Mouse (Mus musculus): Measurements from ENCODE around the gene Dennd4a.

The Dennd4a gene

DNA sequence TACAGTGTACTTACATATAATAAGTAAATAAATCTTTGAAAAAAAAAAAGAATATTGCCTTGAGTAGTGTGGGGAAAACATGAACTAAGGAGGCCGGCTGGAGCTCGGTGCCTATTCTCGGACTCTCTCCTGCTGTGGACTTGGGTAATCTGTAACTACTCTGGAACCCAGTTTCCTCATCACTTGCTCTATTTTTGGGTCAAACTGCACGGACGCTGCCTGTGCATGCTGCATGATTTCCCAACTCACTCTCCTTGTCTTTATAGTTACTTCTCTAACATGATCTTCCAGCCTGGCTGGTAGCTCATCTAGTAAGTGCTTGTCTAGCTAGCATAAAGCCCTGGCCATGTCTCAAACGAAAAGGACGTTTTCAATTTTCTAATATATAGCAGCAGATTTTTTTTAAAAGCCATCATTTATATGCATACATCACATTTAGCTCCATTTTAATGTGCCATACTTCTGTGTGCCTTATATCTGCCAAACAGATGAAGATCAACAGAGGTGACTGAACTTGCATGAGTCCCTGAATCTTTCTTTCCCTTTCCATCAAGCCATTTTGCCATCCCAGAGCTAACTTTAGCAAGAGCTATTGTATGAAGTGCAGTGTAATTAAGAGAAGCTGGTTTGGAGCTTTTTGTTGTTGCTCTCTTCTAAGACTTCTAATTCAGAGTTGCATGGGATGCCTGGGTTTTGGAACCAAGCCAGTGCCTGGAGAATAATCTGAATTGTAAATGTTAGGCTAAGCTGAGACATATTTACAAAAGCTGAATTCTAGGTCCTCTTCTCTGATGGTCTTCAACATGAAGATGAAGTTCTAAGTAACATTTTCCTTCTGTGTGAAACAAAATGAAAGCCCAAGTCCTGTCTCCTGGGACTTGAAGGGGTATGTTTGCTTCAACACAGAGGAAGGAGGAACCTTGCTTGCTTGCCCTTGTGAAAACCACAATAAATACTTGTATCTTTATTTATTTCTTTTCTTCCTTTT, 20.2 kb upstream of the Dennd4a start:
- in situ Hi-C loops (cut with MboI, MseI), result no loop called here

DNA sequence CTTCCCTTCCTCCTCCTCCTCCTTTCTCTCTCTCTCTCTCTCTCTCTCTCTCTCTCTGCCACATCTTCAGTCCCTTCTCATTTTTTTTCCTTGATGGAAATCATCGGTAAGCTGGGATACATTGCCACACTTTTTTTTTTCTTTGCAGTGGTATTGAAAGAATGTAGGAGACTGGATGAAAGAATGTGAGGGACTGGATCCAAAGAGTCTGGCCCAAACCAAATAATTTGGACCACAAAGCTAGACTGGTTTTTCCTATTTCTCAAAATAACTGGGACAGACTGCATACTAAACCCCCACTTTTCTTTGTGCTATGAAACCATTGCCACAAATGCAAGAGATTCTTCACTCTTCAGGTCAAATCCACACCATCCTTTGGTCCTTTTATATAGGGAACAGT, 19.5 kb upstream of the Dennd4a start:
- in situ Hi-C loops (cut with MboI, MseI), result no loop called here

DNA sequence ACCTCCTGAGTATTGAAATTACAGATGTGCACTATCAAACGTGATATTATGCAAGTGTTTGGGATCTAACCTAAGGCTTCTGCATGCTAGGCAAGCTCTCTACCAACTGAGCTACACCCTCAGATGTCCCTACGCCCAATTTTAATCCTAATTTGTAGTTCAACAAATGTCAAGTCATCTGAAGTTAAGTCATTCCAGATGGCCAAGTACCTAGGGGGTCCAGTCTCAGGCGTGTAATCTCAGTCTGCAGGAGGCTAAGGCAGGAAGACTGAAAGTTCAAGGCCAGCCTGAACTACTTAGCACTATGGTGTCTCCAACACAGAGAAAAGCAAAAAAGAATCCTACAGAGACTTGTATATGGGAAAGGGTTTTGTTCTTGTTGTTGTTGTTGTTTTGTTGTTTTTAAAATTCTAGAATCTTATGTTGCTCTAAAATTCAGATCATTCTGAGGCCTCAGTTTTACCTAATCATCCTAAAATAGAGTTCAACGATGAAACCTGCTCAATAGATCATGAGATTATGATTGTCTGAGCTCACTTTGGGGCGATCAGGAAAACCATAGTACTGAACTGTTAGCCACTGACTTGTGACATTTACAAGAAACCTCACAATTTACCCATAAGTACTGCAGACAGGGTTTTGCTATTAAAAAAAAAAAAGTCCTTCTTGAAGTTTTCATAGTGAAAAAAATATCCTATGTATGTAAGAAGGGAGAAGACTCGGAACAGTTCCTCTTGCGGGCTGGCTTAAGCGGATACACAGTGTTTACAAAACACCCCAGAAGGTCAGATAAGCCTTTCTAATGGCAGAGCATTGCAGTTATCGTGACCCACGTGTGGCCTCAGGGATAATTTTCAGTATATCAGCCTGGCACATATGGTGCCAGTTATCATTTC, 18.5 kb upstream of the Dennd4a start:
- in situ Hi-C loops (cut with MboI, MseI), result no loop called here

DNA sequence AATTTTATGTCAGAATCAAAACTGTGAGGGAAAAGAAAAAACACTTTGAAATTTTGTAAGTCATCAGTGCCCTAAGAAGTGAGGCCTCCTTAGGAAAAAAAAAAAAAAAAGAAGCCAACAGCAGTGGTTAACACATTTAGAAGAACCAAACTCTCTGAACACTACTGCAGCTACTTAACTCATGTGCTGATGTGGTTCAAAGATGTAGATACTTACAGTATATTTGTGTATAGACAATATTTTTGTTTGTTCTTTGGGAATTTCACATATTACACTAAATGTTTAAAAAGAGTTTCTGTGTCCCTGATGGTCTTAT, 17.9 kb upstream of the Dennd4a start:
- in situ Hi-C loops (cut with MboI, MseI), result no loop called here

DNA sequence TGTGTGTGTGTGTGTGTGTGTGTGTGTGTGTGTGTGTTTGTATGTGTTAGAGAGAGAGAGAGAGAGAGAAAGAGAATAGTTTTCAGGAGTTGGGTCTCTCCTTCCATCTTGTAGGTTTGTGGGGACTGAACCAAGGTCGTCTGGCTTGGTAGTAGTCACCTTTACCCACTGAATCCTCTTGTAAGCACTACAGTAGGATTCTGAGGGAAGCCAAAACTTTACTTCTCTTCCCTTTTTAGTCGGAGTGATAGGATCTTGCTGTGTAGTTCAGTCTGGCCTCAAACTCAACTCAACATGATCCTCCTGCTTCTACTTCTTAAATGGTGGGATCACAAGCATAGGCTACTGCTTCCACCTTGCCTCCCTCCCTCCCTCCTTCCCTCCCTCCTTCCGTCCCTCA, 17.3 kb upstream of the Dennd4a start:
- in situ Hi-C loops (cut with MboI, MseI), result no loop called here

DNA sequence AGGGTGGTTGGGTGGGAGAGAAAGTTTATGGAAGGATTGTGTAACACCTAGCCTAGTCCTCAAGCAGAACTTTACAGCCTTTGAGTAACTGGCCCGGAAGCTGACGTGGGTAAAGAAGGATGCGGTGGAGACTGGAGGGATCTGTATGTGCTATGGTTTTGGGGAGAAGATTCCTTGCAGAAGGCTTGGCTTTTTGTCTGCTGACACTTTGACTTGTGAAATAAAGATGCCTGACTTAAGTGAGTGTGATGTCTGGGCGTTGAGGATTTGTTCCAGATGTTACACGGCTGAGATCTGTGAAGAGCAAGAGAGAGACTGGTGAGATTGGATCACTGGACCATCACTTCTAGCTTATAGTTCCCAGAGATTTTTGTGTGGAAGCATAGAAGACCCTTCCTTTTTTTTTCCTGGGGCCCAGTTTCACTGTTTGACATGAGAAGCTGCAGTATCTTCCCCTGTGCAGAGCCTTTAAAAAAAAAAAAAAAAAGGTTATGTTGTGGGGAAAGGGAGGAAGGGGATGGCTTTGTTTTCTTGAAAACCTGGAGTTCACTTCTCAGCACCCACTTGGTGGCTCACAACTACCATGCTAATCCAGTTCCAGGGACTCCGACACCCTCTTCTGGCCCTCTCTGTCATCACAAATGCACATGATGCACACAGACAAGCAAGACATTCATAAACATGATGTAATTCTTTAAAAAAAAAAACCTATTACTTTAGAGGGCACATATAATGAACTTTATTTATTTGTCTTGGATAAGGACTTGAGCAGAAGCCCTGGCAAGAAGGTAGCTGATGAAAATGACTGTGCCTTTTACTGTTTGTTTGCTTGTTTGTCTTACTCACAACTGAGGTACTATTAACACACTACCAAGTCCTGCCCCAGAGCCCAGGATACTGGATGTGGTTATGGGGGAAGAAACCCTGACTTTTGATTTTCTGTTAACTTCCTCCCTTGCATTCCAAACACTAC, 16.4 kb upstream of the Dennd4a start:
- in situ Hi-C loops (cut with MboI, MseI), result no loop called here

DNA sequence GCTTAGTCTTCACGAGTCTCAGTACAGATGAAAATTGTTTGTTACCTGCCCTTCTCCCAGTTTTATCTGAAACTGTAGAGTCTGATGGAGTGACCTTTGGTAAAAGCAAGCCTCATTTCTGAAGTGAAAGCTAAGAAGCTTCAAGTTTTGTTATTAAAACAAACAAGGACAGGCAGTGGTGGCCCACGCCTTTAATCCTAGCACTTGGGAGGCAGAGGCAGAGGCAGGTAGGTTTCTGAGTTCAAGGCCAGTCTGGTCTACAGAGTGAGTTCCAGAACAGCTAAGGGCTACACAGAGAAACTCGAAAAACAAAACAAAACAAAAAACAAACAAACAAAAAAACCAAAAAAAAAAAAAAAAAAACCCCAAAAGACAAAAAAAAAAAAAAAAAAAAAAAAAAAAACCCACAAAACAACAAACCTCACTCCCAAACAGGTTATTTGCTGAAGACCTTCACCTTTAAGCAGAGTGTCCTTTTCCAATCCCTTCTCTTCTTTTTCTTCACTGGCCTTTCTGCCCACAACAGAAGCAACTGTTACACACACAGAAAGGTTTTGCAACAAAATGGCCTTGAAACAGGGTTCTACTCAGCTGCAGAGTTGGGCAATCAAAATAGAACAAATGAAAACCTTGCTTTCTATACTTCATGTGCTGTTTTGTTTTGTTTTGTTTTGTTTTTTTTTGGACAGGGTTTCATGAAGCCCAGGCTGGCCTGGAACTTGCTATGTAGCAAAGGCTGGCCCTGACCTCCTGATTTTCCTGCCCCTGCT, 15.1 kb upstream of the Dennd4a start:
- in situ Hi-C loops (cut with MboI, MseI), result no loop called here

DNA sequence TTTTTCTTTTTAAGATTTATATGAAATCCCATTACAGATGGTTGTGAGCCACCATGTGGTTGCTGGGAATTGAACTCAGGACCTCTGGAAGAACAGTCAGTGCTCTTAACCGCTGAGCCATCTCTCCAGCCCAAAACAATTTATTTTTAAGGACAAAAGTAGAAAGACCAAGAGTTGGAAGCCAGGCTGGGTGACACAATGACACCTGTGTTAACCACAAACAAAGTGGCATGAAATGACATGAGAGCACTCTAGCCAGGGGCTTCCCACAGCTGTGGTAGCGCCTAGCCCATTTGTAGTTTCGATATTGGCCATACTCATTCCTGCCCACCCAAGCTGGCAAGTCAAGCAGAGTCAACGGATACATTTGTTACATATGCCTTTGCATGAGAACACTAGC, 13.7 kb upstream of the Dennd4a start:
- in situ Hi-C loops (cut with MboI, MseI), result no loop called here

DNA sequence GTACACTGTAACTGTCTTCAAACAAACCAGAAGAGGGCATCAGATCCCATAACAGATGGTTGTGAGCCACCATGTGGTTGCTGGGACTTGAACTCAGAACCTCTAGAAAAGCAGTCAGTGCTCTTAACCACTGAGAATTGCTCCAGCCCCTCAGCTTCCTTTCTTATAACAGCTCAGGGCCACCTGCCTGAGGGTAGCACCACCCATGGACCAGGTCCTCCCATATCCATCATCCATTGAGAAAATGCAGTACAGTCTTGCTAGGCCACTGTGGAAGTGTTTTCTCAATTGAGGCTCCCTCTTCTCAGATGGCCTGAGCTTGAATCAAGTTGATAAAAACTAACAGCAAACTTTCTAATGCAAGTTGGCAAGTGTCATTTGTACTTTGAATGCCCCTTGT, 13.0 kb upstream of the Dennd4a start:
- in situ Hi-C loops (cut with MboI, MseI), result no loop called here

DNA sequence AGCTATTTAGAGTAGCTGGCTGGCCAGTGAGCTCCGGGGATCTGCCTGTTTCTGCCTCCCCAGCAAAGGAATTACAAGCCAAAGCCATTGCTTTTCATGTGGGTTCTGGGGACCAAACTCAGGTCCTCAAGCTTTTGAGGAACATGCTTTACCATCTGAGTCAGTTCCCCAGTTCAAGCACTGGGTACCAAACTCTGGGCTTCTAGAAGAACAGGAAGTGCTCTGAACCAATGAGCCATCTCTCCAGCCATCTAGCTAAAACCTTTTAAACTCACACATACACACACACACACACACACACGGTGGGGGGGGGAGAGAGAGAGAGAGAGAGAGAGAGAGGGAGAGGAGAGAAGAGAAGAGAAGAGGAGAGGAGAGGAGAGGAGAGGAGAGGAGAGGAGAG, 12.3 kb upstream of the Dennd4a start:
- in situ Hi-C loops (cut with MboI, MseI), result no loop called here

DNA sequence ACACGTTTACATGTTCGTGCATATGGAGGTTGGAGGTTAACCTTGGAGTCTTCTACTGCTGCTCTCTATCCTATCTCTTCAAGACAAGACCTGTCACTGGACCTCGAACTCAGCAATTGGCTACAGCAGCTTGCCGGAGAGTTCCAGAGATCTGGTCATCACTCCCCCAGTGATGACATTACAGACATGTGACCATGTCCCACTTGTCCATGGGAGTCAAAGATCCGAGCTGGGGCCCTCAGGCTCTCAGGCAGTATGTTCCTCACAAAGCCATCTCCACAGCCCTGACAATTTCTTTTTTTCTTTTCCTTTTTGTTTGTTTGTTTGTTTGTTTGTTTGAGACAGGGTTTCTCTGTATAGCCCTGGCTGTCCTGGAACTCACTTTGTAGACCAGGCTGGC, 11.6 kb upstream of the Dennd4a start:
- in situ Hi-C loops (cut with MboI, MseI), result no loop called here

DNA sequence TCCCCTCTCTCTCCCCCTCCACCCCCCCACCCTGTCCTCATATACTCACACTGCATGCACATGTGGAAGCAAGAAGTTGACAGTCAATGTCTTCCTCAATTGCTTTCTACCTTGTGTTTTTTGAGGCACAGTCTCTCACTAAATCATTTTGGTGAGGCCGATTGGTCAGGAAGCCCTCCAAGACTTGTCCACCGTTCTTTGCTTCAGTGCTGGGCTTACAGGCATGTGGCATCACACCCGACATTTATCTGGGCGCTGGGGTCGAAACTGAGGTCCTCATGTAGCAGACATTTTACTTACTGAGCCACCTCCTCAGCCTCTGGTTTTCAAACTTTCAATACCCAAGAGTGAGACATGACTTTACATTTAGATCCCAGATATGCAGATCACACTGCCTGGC, 8.6 kb upstream of the Dennd4a start:
- in situ Hi-C loops (cut with MboI, MseI), result no loop called here

DNA sequence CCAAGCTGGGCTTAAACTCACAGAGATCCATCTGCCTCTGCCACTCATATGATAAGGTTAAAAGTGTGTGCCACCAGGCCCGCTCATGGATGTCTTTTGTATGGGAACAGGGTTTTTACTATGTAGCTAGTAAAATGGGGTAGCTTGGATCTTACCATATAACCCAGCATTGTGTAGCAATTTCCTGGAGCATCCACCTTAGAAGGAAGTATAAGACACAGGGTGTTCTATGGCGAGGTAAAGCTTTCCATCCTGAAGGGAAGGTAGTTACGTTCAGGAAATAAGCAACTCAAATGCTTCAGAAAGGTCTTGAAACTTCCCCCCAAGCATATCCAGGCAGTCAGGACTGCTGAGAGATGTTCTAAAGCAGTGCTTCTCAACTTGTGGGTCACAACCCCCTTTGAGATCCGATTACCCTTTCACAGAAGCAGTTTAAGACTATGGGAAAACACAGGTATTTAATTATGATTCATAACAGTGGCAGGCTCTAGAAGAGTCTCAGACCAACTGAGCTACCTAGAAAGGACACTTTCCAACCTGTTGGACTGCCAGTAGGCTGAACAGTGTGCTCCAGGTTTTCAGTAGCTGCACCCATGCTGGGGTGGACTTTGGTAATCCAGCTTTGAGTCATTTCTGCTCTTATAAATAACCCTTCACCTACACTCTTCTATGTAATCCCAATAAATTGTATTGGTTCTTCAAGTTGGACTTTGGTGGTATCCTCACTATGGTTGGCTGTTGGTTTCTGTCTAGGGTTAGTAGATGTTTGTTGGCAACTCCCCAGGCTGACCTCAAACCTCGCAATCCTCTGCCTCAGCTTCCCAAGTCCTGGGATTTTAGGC, 7.5 kb upstream of the Dennd4a start:
- in situ Hi-C loops (cut with MboI, MseI), result no loop called here

DNA sequence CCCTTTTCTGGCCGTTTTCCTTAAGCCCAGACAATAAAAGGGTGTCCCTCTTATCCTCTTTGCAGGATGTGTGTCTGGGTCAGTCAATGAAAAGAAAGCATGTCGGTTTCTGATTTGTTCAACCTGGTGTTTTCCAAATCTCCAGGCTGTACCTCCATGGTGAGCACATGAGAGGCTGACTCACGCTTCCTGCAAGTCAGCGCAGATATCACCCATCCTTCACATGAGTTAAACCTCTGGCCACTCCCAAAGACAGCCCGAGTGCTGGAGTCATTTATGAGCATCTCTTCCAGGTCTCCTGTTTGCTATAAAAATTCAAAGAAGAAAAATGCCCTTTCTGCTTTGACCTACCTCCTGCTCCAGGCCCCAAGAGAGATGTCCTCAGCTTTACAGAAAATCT, 5.3 kb upstream of the Dennd4a start:
- in situ Hi-C loops (cut with MboI, MseI), result no loop called here

DNA sequence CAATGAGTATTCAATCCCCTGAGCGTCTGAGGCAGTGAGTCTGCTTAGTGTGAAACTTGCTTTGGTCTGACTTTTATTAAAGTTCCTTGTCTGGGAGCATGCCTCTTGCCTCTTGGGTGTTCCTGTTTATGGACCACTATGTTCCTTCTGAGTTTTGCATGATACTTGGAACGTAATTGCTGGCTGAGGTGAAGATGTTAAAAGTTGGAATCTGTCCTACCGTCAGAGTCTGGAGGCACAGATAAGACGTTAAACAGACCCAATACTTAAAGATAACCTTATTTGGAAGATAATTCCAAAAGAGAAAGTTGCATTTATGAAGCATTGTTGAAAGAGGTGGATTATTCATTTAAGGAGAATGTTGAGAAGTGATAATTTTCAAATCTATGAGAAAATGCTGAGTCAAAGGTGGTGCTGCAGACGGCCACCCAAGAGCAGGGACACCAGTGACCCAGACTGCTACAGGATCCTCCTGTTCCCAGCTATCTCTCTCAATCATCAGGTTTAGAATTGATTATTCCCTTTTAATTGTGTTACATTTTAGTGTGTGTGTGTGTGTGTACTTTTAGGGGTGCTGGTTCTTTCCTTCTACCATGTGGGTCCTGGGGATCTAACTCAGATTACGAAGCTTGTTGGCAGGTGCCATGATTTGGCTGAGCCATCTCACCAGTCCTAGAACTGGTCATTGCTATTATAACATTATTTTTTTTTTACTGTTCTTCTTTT, 4.6 kb upstream of the Dennd4a start:
- in situ Hi-C loops (cut with MboI, MseI), result no loop called here

DNA sequence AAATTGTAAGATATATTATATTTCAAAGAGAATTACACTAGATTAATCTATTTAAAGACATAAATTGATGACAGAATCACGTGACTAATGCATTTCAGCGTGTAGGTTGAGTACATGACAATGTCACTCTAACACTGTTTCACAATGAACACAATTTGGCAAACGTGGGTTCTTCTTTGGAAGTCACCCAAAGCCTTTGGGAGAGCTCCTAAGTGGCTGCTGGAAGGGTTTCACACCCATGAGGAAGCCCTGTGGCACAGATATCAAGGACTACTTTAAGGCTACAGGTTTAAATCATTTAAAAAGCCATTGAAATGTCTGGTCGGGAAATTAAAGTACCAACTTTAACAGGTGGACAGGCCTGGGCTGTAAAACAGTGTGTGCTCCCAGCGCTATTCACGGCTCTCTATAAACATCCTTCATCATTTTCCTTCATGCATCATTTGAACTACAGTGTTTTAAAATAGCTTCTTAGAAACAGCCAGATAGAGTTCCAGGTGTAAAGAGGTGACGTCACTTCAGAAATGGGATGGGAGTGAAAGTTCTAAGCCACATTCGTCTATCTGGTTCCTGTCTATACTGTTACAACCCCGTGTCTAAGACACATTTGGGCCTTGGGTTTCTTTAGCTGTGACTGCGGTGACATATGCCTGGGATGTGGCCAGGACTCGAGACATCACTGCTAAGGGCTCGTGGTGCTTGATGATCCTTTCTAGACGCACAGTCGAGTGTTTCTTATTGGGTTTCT, 3.9 kb upstream of the Dennd4a start:
- in situ Hi-C loops (cut with MboI, MseI), result no loop called here

DNA sequence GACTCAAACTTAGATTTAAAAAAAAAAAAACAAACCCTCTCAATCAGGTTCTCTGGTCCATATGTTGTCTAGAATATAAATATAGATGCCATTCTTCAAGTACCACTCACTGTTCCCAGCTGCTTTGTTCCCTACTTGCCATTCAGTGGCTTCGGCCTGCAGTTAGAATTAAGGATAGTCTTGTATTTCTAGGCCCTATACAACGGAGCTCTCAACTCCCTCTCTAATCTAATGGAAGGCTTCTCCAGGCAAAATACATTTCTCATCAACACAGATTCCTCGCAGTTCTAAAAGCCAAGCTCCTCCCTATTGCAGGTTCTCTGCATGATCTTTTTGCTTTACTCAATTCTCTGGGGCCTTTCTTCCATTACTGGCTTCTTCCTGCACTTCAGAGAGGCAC, 1.3 kb upstream of the Dennd4a start:
- in situ Hi-C loops (cut with MboI, MseI), result no loop called here

Data from T-helper 17 cell (primary cell).